In the genomic region with DNA sequence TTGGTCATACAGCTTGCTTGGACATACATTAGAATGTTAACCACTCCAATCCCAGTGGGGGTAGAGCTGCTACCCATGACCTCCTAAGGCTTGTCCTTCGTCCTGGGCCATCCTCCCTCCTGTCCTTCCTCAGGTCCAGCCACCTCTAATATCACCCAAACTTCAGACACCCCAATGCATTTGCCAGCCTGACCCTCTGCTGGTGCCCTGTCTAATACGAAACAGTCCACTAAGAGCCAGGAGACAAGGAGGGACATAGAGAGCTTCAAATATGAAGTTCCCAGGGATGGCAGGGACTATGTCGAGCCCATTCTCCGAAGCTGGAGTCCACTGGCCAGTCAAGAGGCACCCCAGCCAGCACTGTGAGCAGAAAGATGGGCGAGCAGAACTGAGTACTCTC, we compare ENCODE assay signal across 11 mouse cellular contexts. TPM values are rescaled to one million over a fixed set of nuclear protein-coding genes. Genes with fewer than 3 reads are reported as not detected.
DNase-seq lines count a peak whose midpoint lies in the region; ATAC-seq lines count a peak whose summit lies in the region.
"Had no signal": no experiment of that assay in that cellular context is flagged by ENCODE, and none has a peak within 500 bp of the region (broad histone marks: within the 10 kb centered on the region; RNA-seq: fewer than 3 reads in every experiment).

No protein-coding gene starts in this region.

- WGBS in heart, embryonic 15.5 days, result 66% methylated on average over 5 of the region's 5 CpGs
- WGBS in embryonic facial prominence, embryonic 10.5 days, result 86% methylated on average over 5 of the region's 5 CpGs
- WGBS in heart, embryonic 16.5 days, result 77% methylated on average over 5 of the region's 5 CpGs
- WGBS in midbrain, embryonic 14.5 days, result 88% methylated on average over 5 of the region's 5 CpGs

- H3K36me3 ChIP-seq in heart, embryonic 15.5 days, result no peaks in the 10 kb centered on the region
- H3K36me3 ChIP-seq in embryonic facial prominence, embryonic 10.5 days (replicated peaks), result peaks cover 3% of the 10 kb centered on the region; the same call in 1 of the 2 replicates
- no peaks in the 10 kb centered on the region for H3K36me3 ChIP-seq in heart, embryonic 16.5 days (ENCODE audit: control insufficient read depth, insufficient read depth)
- no peaks in the 10 kb centered on the region for H3K36me3 ChIP-seq in midbrain, embryonic 14.5 days (ENCODE audit: control insufficient read depth, insufficient read depth, low read length)

- H3K9me3 ChIP-seq in heart, embryonic 15.5 days (replicated peaks), result no peaks in the 10 kb centered on the region; the same call in 1 of the 2 replicates
- peaks cover 4% of the 10 kb centered on the region for H3K9me3 ChIP-seq in embryonic facial prominence, embryonic 10.5 days
- H3K9me3 ChIP-seq in heart, embryonic 16.5 days (replicated peaks; ENCODE audit: control insufficient read depth, low read length), result peaks cover 4% of the 10 kb centered on the region; the same call in 1 of the 2 replicates
- no peaks in the 10 kb centered on the region for H3K9me3 ChIP-seq in midbrain, embryonic 14.5 days (ENCODE audit: control insufficient read depth, low read length)

- H3K9ac ChIP-seq in heart, embryonic 15.5 days, result peak overlapping the region; percentile 97
- H3K9ac ChIP-seq in heart, embryonic 16.5 days (ENCODE audit: low read length), result peak overlapping the region; percentile 100
- no peak overlapping the region for H3K9ac ChIP-seq in midbrain, embryonic 14.5 days (replicated peaks; ENCODE audit: low read length)

- no peaks in the 10 kb centered on the region for H3K27me3 ChIP-seq in heart, embryonic 15.5 days
- peaks cover 22% of the 10 kb centered on the region for H3K27me3 ChIP-seq in embryonic facial prominence, embryonic 10.5 days (replicated peaks; ENCODE audit: low read depth, poor library complexity, severe bottlenecking)
- no peaks in the 10 kb centered on the region for H3K27me3 ChIP-seq in heart, embryonic 16.5 days (ENCODE audit: control insufficient read depth, insufficient read depth, low read length)
- H3K27me3 ChIP-seq in midbrain, embryonic 14.5 days (ENCODE audit: control insufficient read depth, insufficient read depth, low read length), result no peaks in the 10 kb centered on the region

- peak overlapping the region; percentile 92 for H3K27ac ChIP-seq in heart, embryonic 15.5 days
- no peak overlapping the region for H3K27ac ChIP-seq in embryonic facial prominence, embryonic 10.5 days (replicated peaks)
- peak overlapping the region; percentile 23 for H3K27ac ChIP-seq in heart, embryonic 16.5 days (ENCODE audit: low read length)
- H3K27ac ChIP-seq in midbrain, embryonic 14.5 days (replicated peaks; ENCODE audit: low read depth, low read length), result no peak overlapping the region
- H3K27ac ChIP-seq: kidney, postnatal 0 days had no signal

- ATAC-seq in heart, embryonic 15.5 days (replicated peaks; ENCODE audit: insufficient number of reproducible peaks, insufficient read depth, low FRiP score, low read depth), result no peak
- ATAC-seq in heart, embryonic 16.5 days (replicated peaks; ENCODE audit: extremely low read depth, insufficient read depth, low FRiP score), result no peak
- ATAC-seq in midbrain, embryonic 14.5 days (ENCODE audit: low FRiP score, low TSS enrichment), result no peak
- no peak for ATAC-seq in erythroid progenitor cell, adult 5-6 weeks (replicated peaks; ENCODE audit: low FRiP score, poor library complexity, severe bottlenecking)

- H3K4me1 ChIP-seq in heart, embryonic 15.5 days (replicated peaks), result peaks cover 38% of the 10 kb centered on the region
- H3K4me1 ChIP-seq in embryonic facial prominence, embryonic 10.5 days, result peaks cover 34% of the 10 kb centered on the region
- H3K4me1 ChIP-seq in heart, embryonic 16.5 days (ENCODE audit: control insufficient read depth, insufficient read depth, low read length), result peaks cover 26% of the 10 kb centered on the region
- peaks cover 22% of the 10 kb centered on the region for H3K4me1 ChIP-seq in midbrain, embryonic 14.5 days (ENCODE audit: control insufficient read depth, insufficient read depth, low read length)

- intact Hi-C loops in left cerebral cortex, postnatal 25 days (cut with DNase I), result loop anchor here (2.0 kb wide), 1 partner anchor 15 kb away; no protein-coding TSS in a partner anchor

- no peak for DNase-seq in heart, adult 18-20 months
- no peak for DNase-seq in embryonic facial prominence, embryonic 10.5 days (ENCODE audit: low spot score)
- DNase-seq in midbrain, embryonic 14.5 days, result no peak
- no peak for DNase-seq in spleen, postnatal 4 days (ENCODE audit: low spot score in 2 of 2)
- no peak for DNase-seq in left cerebral cortex, postnatal 25 days (ENCODE audit: low spot score in 2 of 2)
- DNase-seq: gastrocnemius, postnatal 10 days had no signal

- H3K4me3 ChIP-seq in heart, embryonic 15.5 days, result peak overlapping the region; percentile 90
- H3K4me3 ChIP-seq in embryonic facial prominence, embryonic 10.5 days, result peak overlapping the region; percentile 70
- no peak overlapping the region; the same call in 1 of the 2 replicates for H3K4me3 ChIP-seq in heart, embryonic 16.5 days (ENCODE audit: low read length)
- no peak overlapping the region; the same call in 1 of the 2 replicates for H3K4me3 ChIP-seq in midbrain, embryonic 14.5 days (replicated peaks; ENCODE audit: low read depth, low read length)

- peak overlapping the region; percentile 76 for H3K4me2 ChIP-seq in heart, embryonic 15.5 days
- peak overlapping the region; percentile 71 for H3K4me2 ChIP-seq in heart, embryonic 16.5 days (ENCODE audit: low read depth, low read length)
- peak overlapping the region; percentile 98 for H3K4me2 ChIP-seq in midbrain, embryonic 14.5 days (ENCODE audit: low read length)

RNA-seq across cellular contexts. Expression of a gene that starts 0.9 kb away (rescaled TPM):
- polyA plus RNA-seq in heart, embryonic 15.5 days (2015; fragmentation: Nextera tagmentation; extraction: Ambion mirVana), result 136 and 149 TPM in 2 replicates
- total RNA-seq in heart, adult 18-20 months (2021), result 10 to 100 TPM; 62.9 to 67.0 TPM
- polyA plus RNA-seq in embryonic facial prominence, embryonic 10.5 days (2016; fragmentation: Nextera tagmentation; extraction: Ambion mirVana), result 22.5 and 25.7 TPM in 2 replicates
- 156 TPM in 2 replicates for polyA plus RNA-seq in heart, embryonic 16.5 days (2015; fragmentation: Nextera tagmentation; extraction: Ambion mirVana)
- 30.1 and 32.1 TPM in 2 replicates for polyA plus RNA-seq in midbrain, embryonic 14.5 days (2014; fragmentation: Nextera tagmentation; extraction: Ambion mirVana)
- 21.0 and 28.1 TPM in 2 replicates for total RNA-seq in erythroid progenitor cell, adult 5-6 weeks (2015; ENCODE audit: low replicate concordance)
- total RNA-seq in erythroid progenitor cell, adult 5-6 weeks (2017; ENCODE audit: low replicate concordance), result 17.1 and 22.1 TPM in 2 replicates
- 10 to 100 TPM; 66.9 to 68.0 TPM for total RNA-seq in left cerebral cortex, postnatal 25 days (2021)

RNA-seq across cellular contexts. Expression of a gene that starts 28.2 kb away (rescaled TPM):
- 2.9 and 3.0 TPM in 2 replicates for polyA plus RNA-seq in heart, embryonic 15.5 days (2015; fragmentation: Nextera tagmentation; extraction: Ambion mirVana)
- total RNA-seq in heart, adult 18-20 months (2021), result 1 to 10 TPM; 2.4 to 2.9 TPM
- polyA plus RNA-seq in embryonic facial prominence, embryonic 10.5 days (2016; fragmentation: Nextera tagmentation; extraction: Ambion mirVana), result 0.39 and 0.44 TPM in 2 replicates
- polyA plus RNA-seq in heart, embryonic 16.5 days (2015; fragmentation: Nextera tagmentation; extraction: Ambion mirVana), result 3.8 and 4.6 TPM in 2 replicates
- polyA plus RNA-seq in midbrain, embryonic 14.5 days (2014; fragmentation: Nextera tagmentation; extraction: Ambion mirVana), result 0.30 TPM in 1 of 2 replicates, not detected in the other
- total RNA-seq in erythroid progenitor cell, adult 5-6 weeks (2015; ENCODE audit: low replicate concordance), result not detected in 2 replicates
- total RNA-seq in erythroid progenitor cell, adult 5-6 weeks (2017; ENCODE audit: low replicate concordance), result not detected in 2 replicates
- total RNA-seq in left cerebral cortex, postnatal 25 days (2021), result under 1 TPM in 1 of 2 experiments, not detected in 1; 0.41 TPM
- total RNA-seq: gastrocnemius, postnatal 10 days had no signal

RNA-seq across cellular contexts. Expression of a gene that starts 44.7 kb away (rescaled TPM):
- polyA plus RNA-seq in heart, embryonic 15.5 days (2015; fragmentation: Nextera tagmentation; extraction: Ambion mirVana), result not detected in 2 replicates
- not detected for total RNA-seq in heart, adult 18-20 months (2021)
- not detected in 2 replicates for polyA plus RNA-seq in embryonic facial prominence, embryonic 10.5 days (2016; fragmentation: Nextera tagmentation; extraction: Ambion mirVana)
- polyA plus RNA-seq in heart, embryonic 16.5 days (2015; fragmentation: Nextera tagmentation; extraction: Ambion mirVana), result not detected in 2 replicates
- polyA plus RNA-seq in midbrain, embryonic 14.5 days (2014; fragmentation: Nextera tagmentation; extraction: Ambion mirVana), result not detected in 2 replicates
- not detected in 2 replicates for total RNA-seq in erythroid progenitor cell, adult 5-6 weeks (2015; ENCODE audit: low replicate concordance)
- not detected in 2 replicates for total RNA-seq in erythroid progenitor cell, adult 5-6 weeks (2017; ENCODE audit: low replicate concordance)
- not detected for total RNA-seq in left cerebral cortex, postnatal 25 days (2021)
- total RNA-seq: gastrocnemius, postnatal 10 days; left cerebral cortex, postnatal 14 days had no signal
- polyA plus RNA-seq: kidney, postnatal 0 days had no signal

Comparison
In these comparisons a context has a peak if more than half of its experiments do, and no peak if none do; other contexts are left out.
1. H3K4me3 ChIP-seq: peak in heart, embryonic 15.5 days (single experiment) and embryonic facial prominence, embryonic 10.5 days (single experiment); none in heart, embryonic 16.5 days (single experiment) and midbrain, embryonic 14.5 days (single experiment).
2. H3K27ac ChIP-seq: peak in heart, embryonic 15.5 days (single experiment) and heart, embryonic 16.5 days (single experiment); none in embryonic facial prominence, embryonic 10.5 days (single experiment) and midbrain, embryonic 14.5 days (single experiment).
3. Peak in every context shown above with its lines, with median percentiles within 50 percentile points of each other: H3K4me2 ChIP-seq.